Mouse (Mus musculus) bone marrow macrophage, adult 2 months (primary cell): Measurements from ENCODE around the gene Aph1a. TPM values are rescaled to one million over a fixed set of nuclear protein-coding genes. Genes with fewer than 3 reads are reported as not detected.
A peak's percentile ranks its signal among the peaks of the same experiment; 100 is the strongest.

Source experiments
- H3K27ac ChIP-seq: 2 replicates; pipeline ENCODE4 v1.5.1; 2012; ENCODE audit warnings: low read depth, low read length; ENCODE audit not compliant: insufficient read depth
- H3K4me1 ChIP-seq: 2 replicates; pipeline ENCODE4 v1.6.1; 2012; ENCODE audit warnings: low read length; ENCODE audit not compliant: control insufficient read depth, insufficient read depth
- H3K4me3 ChIP-seq: 2 replicates; pipeline ENCODE4 v1.5.1; 2012; ENCODE audit warnings: mild to moderate bottlenecking, low read length, moderate library complexity; ENCODE audit not compliant: insufficient read depth
- CTCF ChIP-seq: IDR thresholded peaks from 2 replicates; pipeline ENCODE4 v1.5.1; 2012; ENCODE audit warnings: low read depth, mild to moderate bottlenecking, low read length, moderate library complexity
- POLR2A ChIP-seq: IDR thresholded peaks from 2 replicates; pipeline ENCODE4 v1.6.1; 2012; ENCODE audit warnings: mild to moderate bottlenecking, low read depth, low read length, borderline replicate concordance
- polyA plus RNA-seq: library from polyadenylated mRNA; stranded (reverse); fragments of >200 nt; gene quantifications from 2 replicates; pipeline ENCODE4 v1.2.4, GENCODE M21; 2012; ENCODE audit not compliant: missing spikeins, insufficient read depth, insufficient read length

Gene Aph1a
- polyA plus RNA-seq, 1 experiment: 116 TPM

DNA sequence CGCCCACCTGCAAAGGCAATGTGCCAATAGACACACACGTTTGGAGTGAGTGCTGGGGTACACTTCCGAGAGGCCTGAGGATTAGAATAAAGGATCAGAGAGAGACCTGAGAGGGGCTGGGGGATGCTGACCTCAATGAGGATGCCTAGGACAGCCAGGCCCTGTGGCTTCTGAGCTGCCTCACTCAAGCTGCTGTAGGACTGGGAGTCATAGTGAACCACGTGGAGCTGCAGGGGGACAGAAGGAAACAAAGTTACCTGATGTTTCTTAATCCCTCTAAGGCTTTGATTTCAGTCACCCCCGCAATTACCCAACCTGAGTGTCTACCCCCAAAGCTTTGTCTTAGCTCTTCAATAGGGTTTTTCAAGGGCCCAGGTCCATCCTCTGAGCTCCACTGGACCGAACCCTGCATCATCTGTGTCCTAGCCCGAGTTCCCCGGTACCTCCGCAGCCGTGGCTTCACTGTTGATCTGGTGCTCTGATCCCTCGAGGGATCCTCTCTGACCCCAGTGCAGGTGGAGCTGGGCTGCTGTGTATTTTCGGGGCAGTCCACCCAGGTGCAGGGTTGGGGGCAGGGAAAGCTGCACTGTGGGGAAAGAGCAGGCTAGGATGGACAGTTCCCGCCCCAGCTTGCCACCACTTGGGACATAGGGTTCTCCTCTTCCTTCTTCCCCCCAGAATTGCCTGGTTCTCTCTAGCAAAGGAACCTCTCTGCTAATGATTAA, 6.2 kb downstream of the Aph1a start:
- no peak overlapping the region for H3K4me3 ChIP-seq
- no peak overlapping the region for H3K27ac ChIP-seq
- H3K4me1 ChIP-seq: peaks cover 1% of the 10 kb centered on the region
- no peak for TF ChIP-seq CTCF
- no peak for TF ChIP-seq POLR2A

GRCm38 (mm10) chr3:95901616-95902372, 8.0 kb downstream of the Aph1a start:
- Histone ChIP-seq H3K4me1 (peaks cover 10% of the 10 kb centered on the region), H3K27ac (no peak overlapping the region), H3K4me3 (no peak overlapping the region)
- no peak for TF ChIP-seq CTCF
- TF ChIP-seq POLR2A: no peak

- TF ChIP-seq POLR2A: no peak
- no peak for TF ChIP-seq CTCF
- Histone ChIP-seq H3K27ac (no peak overlapping the region), H3K4me3 (no peak overlapping the region), H3K4me1 (peaks cover 10% of the 10 kb centered on the region)
These were observed 8.5 kb downstream of the Aph1a start for GRCm38 (mm10) chr3:95902373-95902625.

DNA sequence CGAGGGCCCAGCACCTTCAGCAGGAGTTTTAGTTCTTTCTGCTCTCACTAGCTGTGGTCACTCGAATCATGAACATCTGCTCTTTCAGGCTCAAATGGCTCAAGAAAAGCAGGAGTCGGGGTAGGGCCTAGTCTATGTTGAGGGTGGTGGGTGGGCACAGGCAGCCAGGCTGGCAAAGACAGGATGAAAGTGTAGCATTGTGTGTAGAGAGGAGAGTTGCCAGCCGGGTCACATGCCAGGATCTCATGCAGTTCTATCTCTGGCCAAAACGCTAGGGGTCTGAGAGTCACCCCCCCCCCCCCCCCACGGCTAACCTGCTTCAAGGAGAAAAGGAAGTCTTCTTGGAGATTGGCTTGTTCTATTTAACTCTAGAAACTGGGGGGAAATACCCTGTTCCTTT, 8.9 kb downstream of the Aph1a start:
- peaks cover 10% of the 10 kb centered on the region for H3K4me1 ChIP-seq
- no peak overlapping the region for H3K27ac ChIP-seq
- TF ChIP-seq POLR2A: no peak
- no peak for TF ChIP-seq CTCF
- H3K4me3 ChIP-seq: no peak overlapping the region

- H3K4me3 ChIP-seq: peak overlapping the region; percentile 27
- no peak overlapping the region for H3K27ac ChIP-seq
- no peak for TF ChIP-seq CTCF
- TF ChIP-seq POLR2A: no peak
- peaks cover 10% of the 10 kb centered on the region for H3K4me1 ChIP-seq
These were observed 10.2 kb downstream of the Aph1a start for GRCm38 (mm10) chr3:95903753-95904502.

DNA sequence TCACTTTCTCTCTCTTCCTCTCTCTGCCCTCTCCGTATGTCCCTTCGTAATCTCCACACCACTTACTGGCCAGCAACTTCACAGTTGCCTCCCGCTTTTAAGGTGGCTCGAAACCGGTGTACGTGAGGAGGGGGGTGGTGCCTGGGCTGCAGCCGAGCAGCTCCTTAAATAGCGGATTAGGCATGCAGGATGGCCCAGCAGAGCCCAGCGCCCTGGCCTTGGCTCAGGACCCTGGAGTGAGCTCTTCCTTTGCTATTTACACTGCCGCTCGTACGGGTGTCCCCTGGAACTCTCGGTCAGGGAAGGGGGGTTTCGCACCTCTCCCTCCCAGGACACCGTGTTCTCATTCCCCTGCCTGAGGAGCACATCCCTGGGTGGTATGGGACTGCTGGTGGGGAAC, 10.8 kb downstream of the Aph1a start, which contains the start of gene Car14:
Car14 (minus strand) TSS at position 124 of the 400 bp plus-strand sequence.
- no peak for TF ChIP-seq CTCF
- no peak for TF ChIP-seq POLR2A
- H3K27ac ChIP-seq: no peak within 1 kb of the TSS
- H3K4me1 ChIP-seq: peaks cover 10% of the 10 kb centered on the region
- peak within 1 kb of the TSS; percentile 27 for H3K4me3 ChIP-seq

DNA sequence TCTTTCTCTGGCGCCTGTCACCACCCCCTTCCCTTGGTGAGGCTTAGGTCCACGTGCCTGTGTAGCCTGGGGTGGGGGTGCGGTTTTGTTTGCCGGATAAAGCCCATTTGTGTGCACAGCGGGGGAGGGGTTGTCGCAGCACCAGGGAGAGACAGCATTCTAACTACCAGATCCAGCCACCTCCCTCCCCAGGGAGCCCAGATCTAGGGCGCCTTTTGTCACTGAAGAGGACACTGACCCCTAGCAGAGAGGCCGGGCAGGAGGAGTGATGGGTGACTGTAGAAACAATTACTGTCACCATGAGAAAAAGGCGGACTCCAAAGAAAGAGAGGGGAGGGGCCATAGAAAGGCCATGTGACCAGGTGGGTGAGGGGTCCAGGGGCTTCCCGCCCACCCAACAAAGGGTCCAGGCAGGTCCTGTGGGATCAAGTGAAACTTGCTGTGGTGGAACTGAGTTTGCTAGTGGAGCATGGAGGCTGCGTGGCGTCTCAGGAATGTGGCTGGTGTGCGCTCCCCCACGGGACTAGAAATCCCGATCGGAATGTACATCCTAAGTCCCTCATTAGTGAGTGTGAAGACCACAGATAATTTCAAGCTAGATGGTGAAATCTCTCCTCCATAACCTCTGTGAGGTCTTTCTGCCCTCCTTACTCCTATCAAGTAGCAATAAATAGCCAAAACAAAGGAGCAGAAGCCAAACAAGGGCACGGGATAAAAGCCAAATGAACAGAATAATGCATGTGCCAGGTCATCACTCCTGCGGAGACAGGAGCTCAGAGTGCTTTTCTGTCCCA, 11.6 kb downstream of the Aph1a start:
- Histone ChIP-seq H3K4me3 (peak overlapping the region; percentile 27), H3K27ac (no peak overlapping the region), H3K4me1 (peaks cover 10% of the 10 kb centered on the region)
- TF ChIP-seq CTCF (no peak), POLR2A (no peak)

GRCm38 (mm10) chr3:95905940-95906492, 12.2 kb downstream of the Aph1a start:
- Histone ChIP-seq H3K4me3 (peak overlapping the region; percentile 31; the same call in 1 of the 2 replicates), H3K4me1 (peaks cover 10% of the 10 kb centered on the region), H3K27ac (no peak overlapping the region)
- TF ChIP-seq POLR2A (no peak), CTCF (peak; percentile 52)

GRCm38 (mm10) chr3:95906860-95907259, 13.1 kb downstream of the Aph1a start:
- H3K4me3 ChIP-seq: peak overlapping the region; percentile 31
- TF ChIP-seq POLR2A: no peak
- peak; percentile 98 for TF ChIP-seq CTCF
- peaks cover 10% of the 10 kb centered on the region for H3K4me1 ChIP-seq
- no peak overlapping the region for H3K27ac ChIP-seq
